Mouse (Mus musculus) neutrophil, adult 5-6 weeks (primary cell): ENCODE data around the gene Oxt. TPM values are rescaled to one million over a fixed set of nuclear protein-coding genes. Genes with fewer than 3 reads are reported as not detected.
A peak's percentile ranks its signal among the peaks of the same experiment; 100 is the strongest.

Experiments used
- ATAC-seq: fragments of 151-379, 151-347 bp; 2 replicates; pipeline ENCODE4 v1.8.0; 2017; ENCODE audit warnings: mild to moderate bottlenecking, moderate TSS enrichment; ENCODE audit not compliant: insufficient number of reproducible peaks, poor library complexity, low FRiP score, severe bottlenecking; ENCODE audit errors: extremely low read depth
- total RNA-seq: library from RNA; stranded (forward); fragments of 200-1000 nt; gene quantifications from 2 replicates; pipeline ENCODE4 v1.2.3, GENCODE M21; 2017

Oxt gene
- not detected in 2 replicates for total RNA-seq

- ATAC-seq: no peak
These were observed at the start of gene Oxt for GRCm38 (mm10) chr2:130575873-130576272. TSS of gene Oxt (plus strand) at chr2:130576173.

GRCm38 (mm10) chr2:130528457-130528856 lies 47.5 kb upstream of the Oxt start:
- no peak for ATAC-seq

- ATAC-seq: no peak
These were observed 46.7 kb upstream of the Oxt start for GRCm38 (mm10) chr2:130529290-130529689.

- ATAC-seq: no peak
These were observed 46.0 kb upstream of the Oxt start for GRCm38 (mm10) chr2:130529925-130530324.

- ATAC-seq: no peak
These were observed 43.8 kb upstream of the Oxt start for GRCm38 (mm10) chr2:130532201-130532600.

- no peak for ATAC-seq
These were observed 41.0 kb upstream of the Oxt start for GRCm38 (mm10) chr2:130535017-130535416.

GRCm38 (mm10) chr2:130536890-130537289 lies 39.1 kb upstream of the Oxt start:
- ATAC-seq: no peak

GRCm38 (mm10) chr2:130538876-130539546 lies 37.0 kb upstream of the Oxt start:
- no peak for ATAC-seq

GRCm38 (mm10) chr2:130540266-130540665 lies 35.7 kb upstream of the Oxt start:
- peak; percentile 56; the same call in 1 of the 2 replicates for ATAC-seq

- ATAC-seq: no peak
These were observed 29.0 kb upstream of the Oxt start for GRCm38 (mm10) chr2:130546957-130547356.

GRCm38 (mm10) chr2:130554841-130555240 lies 21.1 kb upstream of the Oxt start:
- no peak for ATAC-seq

- ATAC-seq: no peak
These were observed 19.7 kb upstream of the Oxt start for GRCm38 (mm10) chr2:130556292-130556691.

- no peak for ATAC-seq
These were observed 18.5 kb upstream of the Oxt start for GRCm38 (mm10) chr2:130557462-130557861.

- ATAC-seq: no peak
These were observed 18.0 kb upstream of the Oxt start for GRCm38 (mm10) chr2:130558015-130558414.

GRCm38 (mm10) chr2:130563212-130564055 lies 12.5 kb upstream of the Oxt start, which contains the start of gene Mrps26:
TSS of gene Mrps26 (plus strand) at chr2:130563742.
- peak; percentile 91 for ATAC-seq

- no peak for ATAC-seq
These were observed 11.9 kb upstream of the Oxt start for GRCm38 (mm10) chr2:130564063-130564462.

- no peak for ATAC-seq
These were observed 11.0 kb upstream of the Oxt start for GRCm38 (mm10) chr2:130564983-130565382.

GRCm38 (mm10) chr2:130568921-130569320 lies 7.1 kb upstream of the Oxt start:
- ATAC-seq: no peak

- ATAC-seq: no peak
These were observed 6.0 kb upstream of the Oxt start for GRCm38 (mm10) chr2:130569926-130570325.

- no peak for ATAC-seq
These were observed 1.0 kb upstream of the Oxt start for GRCm38 (mm10) chr2:130574960-130575359.
